Mouse (Mus musculus) heart, postnatal 0 days (tissue): ENCODE measurements around the gene Ldlrad3.

ENCODE experiments used
- CTCF ChIP-seq: IDR thresholded peaks from 2 replicates; pipeline ENCODE4 v1.5.1; 2016; ENCODE audit warnings: antibody characterized with exemption, control low read depth, low read depth
- EP300 ChIP-seq: IDR thresholded peaks from 2 replicates; pipeline ENCODE4 v1.6.1; 2016; ENCODE audit warnings: antibody characterized with exemption, low read depth

DNA sequence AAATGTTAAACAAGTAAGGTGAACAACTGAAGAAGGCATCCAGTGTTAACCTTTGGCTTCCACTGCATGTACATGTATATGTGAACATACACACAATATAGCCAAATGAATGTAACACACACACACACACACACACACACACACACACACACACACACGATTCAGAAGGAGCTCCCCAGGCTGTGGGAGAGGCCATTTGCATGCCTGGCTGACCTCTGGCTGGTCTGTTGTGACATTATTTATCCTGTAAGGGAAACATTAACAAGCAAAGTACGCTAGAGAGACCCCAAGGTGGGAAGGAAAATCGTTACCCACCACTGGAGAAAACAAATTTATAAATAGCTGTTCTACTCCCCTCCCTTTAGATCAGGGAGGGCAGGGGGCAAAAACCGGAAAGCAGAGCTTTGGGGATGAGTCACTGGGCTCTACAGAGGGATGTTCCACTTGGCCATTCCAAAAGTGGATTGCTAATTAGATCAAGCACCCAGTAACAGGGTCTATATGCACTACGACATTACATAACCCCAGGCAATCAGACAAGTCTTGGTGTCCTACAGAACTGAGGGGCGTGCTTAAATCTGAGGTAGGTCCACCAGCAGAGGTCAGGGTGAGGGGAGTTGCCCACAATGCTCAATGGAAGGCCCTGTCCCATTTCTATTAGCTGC, 174.7 kb downstream of the Ldlrad3 start:
- TF ChIP-seq CTCF (no peak), EP300 (no peak)
